Mouse (Mus musculus): ENCODE data around the gene Cst3. TPM values are rescaled to one million over a fixed set of nuclear protein-coding genes. Genes with fewer than 3 reads are reported as not detected.
A peak's percentile ranks its signal among the peaks of the same experiment; 100 is the strongest.

The Cst3 gene
- total RNA-seq, 2 experiments from 2014 or later: 63.1 to 114 TPM

- ATAC-seq (replicated peaks; ENCODE audit: low FRiP score, low TSS enrichment, poor library complexity, severe bottlenecking): no peak
Measured at GRCm38 (mm10) chr2:148860993-148861392, 14.5 kb downstream of the Cst3 start.

- no peak for ATAC-seq (replicated peaks; ENCODE audit: low FRiP score, low TSS enrichment, poor library complexity, severe bottlenecking)
Measured at GRCm38 (mm10) chr2:148857506-148857905, 18.0 kb downstream of the Cst3 start.

- ATAC-seq (replicated peaks; ENCODE audit: low FRiP score, low TSS enrichment, poor library complexity, severe bottlenecking): 0 out of 2 replicates have a peak, but pooled peaks have one; percentile 26
Measured at GRCm38 (mm10) chr2:148856630-148857400, 18.7 kb downstream of the Cst3 start.

DNA sequence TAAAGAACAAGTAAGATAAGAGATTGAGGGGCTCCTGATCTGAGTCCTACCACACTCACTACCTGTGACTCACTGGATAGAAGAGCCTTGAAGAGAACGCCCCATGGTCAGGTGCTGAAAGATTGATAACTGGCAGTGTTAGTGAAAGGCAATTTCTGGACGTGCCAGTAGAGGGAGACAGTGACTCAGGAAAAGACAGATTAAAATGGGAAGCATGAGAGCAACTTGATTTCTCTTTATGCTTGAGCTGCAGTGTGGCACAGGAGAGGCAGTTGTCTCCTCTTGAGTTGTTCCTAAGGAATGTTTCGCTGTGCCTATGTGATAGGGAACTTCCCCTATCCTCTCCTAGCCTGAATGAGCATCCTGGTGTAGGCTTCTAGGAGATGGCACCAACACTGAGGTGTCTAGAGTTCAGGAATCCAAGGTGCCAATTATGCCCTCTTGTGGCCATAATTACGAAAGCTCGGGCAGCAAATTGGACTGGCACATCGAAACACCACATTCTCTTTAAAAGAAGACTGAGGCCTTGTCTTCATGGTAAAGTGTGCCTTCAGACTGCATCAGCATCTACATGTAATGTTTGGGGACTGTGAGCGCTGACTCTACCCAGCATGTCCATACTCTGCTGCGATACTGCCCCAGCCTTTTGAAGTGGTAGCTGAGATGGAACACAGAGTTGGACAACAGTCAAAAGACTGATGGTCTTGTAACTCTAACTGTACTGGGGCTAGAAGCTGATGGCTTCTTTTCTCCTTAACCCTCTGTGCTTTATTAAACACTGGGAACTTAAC is 24.2 kb downstream of the Cst3 start:
- peak; percentile 97 for ATAC-seq (replicated peaks; ENCODE audit: low FRiP score, low TSS enrichment, poor library complexity, severe bottlenecking)

GRCm38 (mm10) chr2:148839224-148839623 is 36.3 kb downstream of the Cst3 start:
- no peak for ATAC-seq (replicated peaks; ENCODE audit: low FRiP score, low TSS enrichment, poor library complexity, severe bottlenecking)

DNA sequence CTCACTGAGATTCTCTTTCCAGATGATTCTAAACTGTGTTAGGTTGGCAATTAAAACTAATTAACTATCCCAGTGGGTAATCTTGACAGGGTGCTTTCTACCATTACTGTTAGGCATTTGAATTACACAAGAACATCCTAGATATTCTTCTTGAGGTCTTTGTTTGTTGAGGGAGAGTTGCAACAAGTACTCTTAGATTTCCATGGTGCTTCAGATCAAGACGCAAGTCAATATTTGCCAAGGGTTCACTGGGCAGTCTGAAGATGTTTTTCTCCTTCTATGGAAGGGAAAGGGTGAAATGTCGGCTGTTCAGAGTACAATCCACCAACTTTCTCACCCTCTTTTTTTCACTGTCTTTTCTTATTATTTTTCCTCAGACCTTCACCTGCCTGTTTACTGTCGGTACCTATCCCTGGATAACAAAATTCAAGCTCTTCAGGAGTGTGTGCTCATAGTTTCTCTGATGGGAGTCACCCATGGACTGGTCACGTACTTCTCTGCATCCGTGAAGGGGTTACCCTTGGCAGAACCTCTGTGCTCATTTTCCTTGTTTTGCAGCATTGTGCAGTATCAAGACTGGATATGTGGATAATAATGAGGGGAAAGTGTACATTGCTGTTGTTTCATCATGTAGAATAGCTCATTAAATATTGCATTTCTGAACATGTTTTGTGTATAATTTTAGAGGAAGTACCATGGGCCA is 37.3 kb downstream of the Cst3 start:
- ATAC-seq (replicated peaks; ENCODE audit: low FRiP score, low TSS enrichment, poor library complexity, severe bottlenecking): no peak

GRCm38 (mm10) chr2:148834912-148835311 is 40.6 kb downstream of the Cst3 start, which contains the start of gene Cst9:
TSS of gene Cst9 (plus strand) at chr2:148835147.
- no peak for ATAC-seq (replicated peaks; ENCODE audit: low FRiP score, low TSS enrichment, poor library complexity, severe bottlenecking)

GRCm38 (mm10) chr2:148825986-148826385 is 49.5 kb downstream of the Cst3 start:
- no peak for ATAC-seq (replicated peaks; ENCODE audit: low FRiP score, low TSS enrichment, poor library complexity, severe bottlenecking)

Other genes starting within 250 kb of the Cst3 start
- 52.4 and 72.0 TPM in 2 replicates for gene Nxt1, start 203.1 kb downstream of the Cst3 start, total RNA-seq (2014; fragmentation: Nextera tagmentation)
- gene Nxt1, start 203.1 kb downstream of the Cst3 start, total RNA-seq (2017): 29.0 and 31.2 TPM in 2 replicates
- 13.4 and 13.5 TPM in 2 replicates for gene Gzf1, start 194.7 kb downstream of the Cst3 start, total RNA-seq (2014; fragmentation: Nextera tagmentation)
- gene Gzf1, start 194.7 kb downstream of the Cst3 start, total RNA-seq (2017): 13.5 and 14.1 TPM in 2 replicates
- 0.98 and 1.7 TPM in 2 replicates for gene Napb, start 143.2 kb downstream of the Cst3 start, total RNA-seq (2014; fragmentation: Nextera tagmentation)
- gene Napb, start 143.2 kb downstream of the Cst3 start, total RNA-seq (2017): 0.23 TPM in 1 of 2 replicates, not detected in the other
- not detected in 2 replicates for gene Cstl1, start 125.3 kb downstream of the Cst3 start, total RNA-seq (2014; fragmentation: Nextera tagmentation)
- gene Cstl1, start 125.3 kb downstream of the Cst3 start, total RNA-seq (2017): not detected in 2 replicates
- gene Cst11, start 104.2 kb downstream of the Cst3 start, total RNA-seq (2014; fragmentation: Nextera tagmentation): not detected in 2 replicates
- not detected in 2 replicates for gene Cst11, start 104.2 kb downstream of the Cst3 start, total RNA-seq (2017)
- gene 8030411F24Rik, start 93.7 kb downstream of the Cst3 start, total RNA-seq (2014; fragmentation: Nextera tagmentation): not detected in 2 replicates
- gene 8030411F24Rik, start 93.7 kb downstream of the Cst3 start, total RNA-seq (2017): not detected in 2 replicates
- gene Cst12, start 86.3 kb downstream of the Cst3 start, total RNA-seq (2014; fragmentation: Nextera tagmentation): not detected in 2 replicates
- gene Cst12, start 86.3 kb downstream of the Cst3 start, total RNA-seq (2017): not detected in 2 replicates
- not detected in 2 replicates for gene Cst8, start 76.9 kb downstream of the Cst3 start, total RNA-seq (2014; fragmentation: Nextera tagmentation)
- gene Cst8, start 76.9 kb downstream of the Cst3 start, total RNA-seq (2017): not detected in 2 replicates
- not detected in 2 replicates for gene Cst13, start 55.6 kb downstream of the Cst3 start, total RNA-seq (2014; fragmentation: Nextera tagmentation)
- gene Cst13, start 55.6 kb downstream of the Cst3 start, total RNA-seq (2017): not detected in 2 replicates
- not detected in 2 replicates for gene Cst9, start 40.5 kb downstream of the Cst3 start, total RNA-seq (2014; fragmentation: Nextera tagmentation)
- gene Cst9, start 40.5 kb downstream of the Cst3 start, total RNA-seq (2017): not detected in 2 replicates
- not detected in 2 replicates for gene 9230104L09Rik, start 10.7 kb downstream of the Cst3 start, total RNA-seq (2014; fragmentation: Nextera tagmentation)
- not detected in 2 replicates for gene 9230104L09Rik, start 10.7 kb downstream of the Cst3 start, total RNA-seq (2017)
- not detected in 2 replicates for gene Gm1330, start 127.6 kb upstream of the Cst3 start, total RNA-seq (2014; fragmentation: Nextera tagmentation)
- not detected in 2 replicates for gene Gm1330, start 127.6 kb upstream of the Cst3 start, total RNA-seq (2017)
- gene Gm10750, start 141.5 kb upstream of the Cst3 start, total RNA-seq (2014; fragmentation: Nextera tagmentation): not detected in 2 replicates
- not detected in 2 replicates for gene Gm10750, start 141.5 kb upstream of the Cst3 start, total RNA-seq (2017)